Mouse (Mus musculus) thymus, adult 2 months (tissue): ENCODE measurements around the gene Tmem211. TPM values are rescaled to one million over a fixed set of nuclear protein-coding genes. Genes with fewer than 3 reads are reported as not detected.

Experiments
- DNase-seq: peaks from one replicate; pipeline ENCODE4 v3.0.0; 2021
- H3K27ac ChIP-seq: fragments of 200-500 bp; 2 replicates; pipeline ENCODE4 v1.5.1; 2012; ENCODE audit warnings: low read length, control low read depth; ENCODE audit not compliant: control insufficient read depth, insufficient read depth
- H3K27me3 ChIP-seq: fragments of 200-500 bp; 2 replicates; pipeline ENCODE4 v1.6.1; 2012; ENCODE audit warnings: mild to moderate bottlenecking, low read length, moderate library complexity, mixed read lengths; ENCODE audit not compliant: control insufficient read depth, insufficient read depth
- H3K36me3 ChIP-seq: fragments of 200-500 bp; 2 replicates; pipeline ENCODE4 v1.6.1; 2012; ENCODE audit warnings: mild to moderate bottlenecking, low read length, moderate library complexity; ENCODE audit not compliant: control insufficient read depth, insufficient read depth
- H3K4me1 ChIP-seq: fragments of 200-500 bp; replicated peaks from 2 replicates; pipeline ENCODE4 v1.6.1; 2012; ENCODE audit warnings: low read length; ENCODE audit not compliant: control insufficient read depth, insufficient read depth
- H3K4me3 ChIP-seq: fragments of 200-500 bp; 2 replicates; pipeline ENCODE4 v1.5.1; 2012; ENCODE audit warnings: mild to moderate bottlenecking, low read length, control low read depth, moderate library complexity; ENCODE audit not compliant: control insufficient read depth, insufficient read depth
- CTCF ChIP-seq: fragments of 200-500 bp; IDR thresholded peaks from 2 replicates; pipeline ENCODE4 v1.5.1; 2012; ENCODE audit warnings: mild to moderate bottlenecking, control low read depth, low read length, moderate library complexity, borderline replicate concordance; ENCODE audit not compliant: control insufficient read depth, poor library complexity, insufficient read depth; ENCODE audit errors: extremely low read depth
- POLR2A ChIP-seq: fragments of 200-500 bp; IDR thresholded peaks from 2 replicates; pipeline ENCODE4 v1.6.1; 2012; ENCODE audit warnings: mild to moderate bottlenecking, low read length, control low read depth, moderate library complexity; ENCODE audit not compliant: control insufficient read depth, poor library complexity, insufficient read depth; ENCODE audit errors: extremely low read depth
- WGBS: fragments of 180-500 bp; shearing (Covaris S2); methylation state at CpG from one replicate; pipeline ENCODE4 v1.1.7; 2018; 5-methylcytosine and 5-hydroxymethylcytosine counted together
- polyA plus RNA-seq: library from polyadenylated mRNA; depleted of rRNA; stranded (reverse); fragments of >200 nt; gene quantifications from 2 replicates; pipeline ENCODE4 v1.2.3, GENCODE M21; 2012

Tmem211 gene
- polyA plus RNA-seq, 1 experiment, result not detected

DNA sequence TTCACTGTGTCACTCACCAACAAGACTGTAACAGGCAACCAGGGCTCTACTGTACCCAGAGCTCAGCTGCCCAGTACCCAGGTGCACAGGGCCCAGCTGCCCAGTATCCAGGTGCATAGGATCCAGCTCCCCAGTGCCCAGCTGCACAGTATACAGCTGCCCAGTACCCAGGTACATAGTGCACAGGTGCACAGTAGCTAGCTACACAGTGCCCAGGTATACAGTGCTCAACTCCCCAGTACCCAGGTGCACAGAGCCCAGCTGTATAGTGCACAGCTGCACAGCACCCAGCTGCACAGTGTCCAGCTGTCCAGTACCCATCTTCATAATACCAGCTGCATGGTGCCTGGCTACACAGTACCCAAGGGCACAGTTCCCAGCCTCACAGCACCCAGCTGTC is 41.5 kb downstream of the Tmem211 start:
- Histone ChIP-seq H3K4me3 (no peak overlapping the region), H3K4me1 (no peaks in the 10 kb centered on the region), H3K27ac (no peak overlapping the region), H3K27me3 (no peaks in the 10 kb centered on the region), H3K36me3 (no peaks in the 10 kb centered on the region)
- TF ChIP-seq POLR2A (no peak), CTCF (no peak)
- no peak for DNase-seq

DNA sequence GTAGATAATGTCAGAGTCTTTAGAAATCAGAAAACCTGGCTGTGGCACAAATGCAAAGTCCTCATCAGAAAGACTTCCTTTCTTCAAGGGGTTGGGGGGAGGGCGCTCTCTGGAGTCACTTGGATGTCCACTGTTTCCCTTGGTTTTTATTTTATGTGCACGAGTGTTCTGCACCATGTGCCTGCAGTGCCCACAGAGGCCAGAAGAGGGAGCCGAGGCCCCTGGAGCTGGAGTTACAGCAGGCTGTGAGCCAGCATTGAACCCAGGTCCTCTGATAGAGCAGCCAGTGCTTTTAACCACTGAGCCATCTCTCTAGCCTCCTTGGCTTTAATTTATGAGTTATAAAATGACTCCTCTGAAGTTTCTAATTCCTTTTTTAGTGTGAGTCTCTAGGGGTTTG is 43.3 kb downstream of the Tmem211 start:
- DNase-seq, result no peak
- Histone ChIP-seq H3K27ac (no peak overlapping the region), H3K4me3 (no peak overlapping the region), H3K27me3 (no peaks in the 10 kb centered on the region), H3K4me1 (no peaks in the 10 kb centered on the region), H3K36me3 (no peaks in the 10 kb centered on the region)
- no peak for TF ChIP-seq CTCF
- TF ChIP-seq POLR2A, result no peak
- 88% methylated on average over 3 of the region's 3 CpGs for WGBS

DNA sequence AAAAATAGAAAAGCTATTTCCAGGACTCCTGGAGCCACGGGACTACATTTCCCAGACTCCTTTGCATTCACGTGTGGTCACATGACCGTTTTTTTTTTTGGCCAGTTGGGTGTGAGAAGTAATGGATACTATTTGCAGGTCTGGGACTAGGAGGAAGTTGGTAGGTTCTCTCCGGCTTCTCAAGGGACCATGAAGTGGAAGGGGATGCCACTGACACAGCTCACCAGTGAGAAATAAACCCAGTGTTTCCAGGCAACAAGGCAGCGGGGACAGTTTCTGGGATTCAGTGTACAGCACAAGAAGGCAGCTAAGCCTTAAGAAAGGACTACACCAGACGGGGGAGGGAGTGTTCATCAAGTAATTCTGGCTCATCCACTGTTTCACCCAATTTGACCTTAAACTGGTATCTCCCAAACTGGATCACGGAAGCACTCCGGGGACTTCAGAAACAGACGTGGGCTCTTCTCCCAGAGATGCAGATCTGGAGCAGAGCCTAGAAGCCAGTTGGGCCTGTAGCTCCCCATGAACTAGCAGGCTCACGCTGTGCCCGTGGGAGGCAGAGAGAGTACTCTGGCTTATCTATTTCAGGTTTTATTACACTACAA is 44.6 kb downstream of the Tmem211 start:
- no peak overlapping the region for H3K4me3 ChIP-seq
- no peak for TF ChIP-seq CTCF
- no peak for TF ChIP-seq POLR2A
- WGBS, result 87% methylated on average over 11 of the region's 11 CpGs

DNA sequence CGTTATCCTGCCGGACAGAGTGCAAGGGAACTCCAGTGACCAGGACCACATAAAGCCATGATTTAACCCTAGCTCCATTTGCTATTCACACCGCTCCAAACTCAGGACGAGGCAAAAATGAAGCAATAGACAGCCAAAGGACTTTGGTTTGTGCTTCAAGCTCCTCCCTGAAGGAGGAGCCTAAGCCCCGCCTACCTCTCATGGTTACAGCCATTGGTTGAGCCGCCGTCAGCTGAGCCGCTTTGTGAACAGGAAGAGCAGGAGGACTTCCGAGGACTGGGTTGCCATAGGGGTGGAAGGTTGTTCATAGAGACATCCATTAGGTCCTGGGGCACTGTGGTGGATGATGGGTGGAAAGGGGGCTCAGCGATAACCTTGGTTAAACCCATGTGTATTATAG is 49.1 kb downstream of the Tmem211 start:
- no peaks in the 10 kb centered on the region for H3K4me1 ChIP-seq
- no peak for DNase-seq
- H3K27me3 ChIP-seq, result no peaks in the 10 kb centered on the region
- 94% methylated on average over 10 of the region's 10 CpGs for WGBS
- no peaks in the 10 kb centered on the region for H3K36me3 ChIP-seq
- TF ChIP-seq CTCF (no peak), POLR2A (no peak)
- no peak overlapping the region for H3K4me3 ChIP-seq
- no peak overlapping the region for H3K27ac ChIP-seq

More for the DNA sequence above, 44.6 kb downstream of the Tmem211 start:
- no peak for DNase-seq
- H3K4me1 ChIP-seq, result no peaks in the 10 kb centered on the region
- no peaks in the 10 kb centered on the region for H3K36me3 ChIP-seq
- H3K27ac ChIP-seq, result no peak overlapping the region
- no peaks in the 10 kb centered on the region for H3K27me3 ChIP-seq

DNA sequence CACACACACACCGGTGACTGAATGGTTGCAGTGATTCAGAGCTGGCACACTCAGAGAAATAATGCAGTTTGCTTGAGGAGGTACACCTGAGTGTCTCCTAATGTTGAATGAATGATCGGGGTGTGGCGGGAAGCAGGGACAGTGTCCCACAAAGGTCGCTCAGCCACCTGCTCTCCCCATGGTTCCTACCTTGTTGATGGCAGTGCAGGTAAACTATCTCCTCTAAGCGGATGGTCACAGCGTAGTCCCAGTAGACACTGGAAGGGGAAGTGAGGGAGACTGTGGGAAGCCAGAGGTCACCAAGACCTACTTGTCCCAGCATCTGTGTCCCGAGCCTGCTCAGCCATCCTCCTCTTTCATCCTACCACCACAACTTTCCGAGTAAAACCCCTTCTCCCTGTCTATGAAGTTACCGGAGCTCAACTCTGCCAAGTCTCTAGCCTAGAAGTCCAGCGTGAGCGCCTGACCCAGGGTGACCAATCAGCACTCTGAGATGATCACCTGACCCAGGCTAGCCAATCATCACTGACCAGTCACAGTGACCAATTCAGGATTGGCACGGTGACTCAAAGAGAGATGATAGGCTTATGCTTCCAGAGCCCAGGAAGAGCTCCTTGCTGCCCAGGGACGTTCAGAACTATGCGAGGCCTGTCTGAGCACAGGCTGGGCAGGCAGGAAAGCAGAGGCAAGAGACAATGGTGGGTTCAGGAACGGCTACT is 53.6 kb downstream of the Tmem211 start:
- 89% methylated on average over 15 of the region's 15 CpGs for WGBS
- Histone ChIP-seq H3K4me1 (no peaks in the 10 kb centered on the region), H3K36me3 (no peaks in the 10 kb centered on the region), H3K4me3 (no peak overlapping the region), H3K27me3 (no peaks in the 10 kb centered on the region), H3K27ac (no peak overlapping the region)
- TF ChIP-seq POLR2A, result no peak
- TF ChIP-seq CTCF, result no peak
- no peak for DNase-seq

DNA sequence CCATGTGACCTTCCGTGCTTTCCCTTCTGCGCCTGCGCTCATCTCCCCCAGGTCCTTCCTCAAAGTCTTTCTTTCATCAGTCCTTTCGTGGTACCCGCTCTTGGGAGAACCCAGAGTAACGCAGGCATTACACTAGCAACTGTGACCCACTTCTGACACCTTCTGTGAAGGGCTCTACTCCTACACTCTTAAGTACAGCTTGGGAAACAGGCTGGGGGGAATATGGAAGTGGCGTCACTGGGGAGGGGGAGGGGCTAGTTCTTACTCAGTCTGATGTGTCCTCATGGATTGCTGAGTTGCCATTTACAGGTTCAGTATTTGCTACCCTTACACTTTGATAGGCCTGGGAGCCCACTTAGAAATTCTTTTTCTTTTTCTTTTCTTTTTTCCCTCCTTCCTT is 54.8 kb downstream of the Tmem211 start:
- H3K36me3 ChIP-seq, result no peaks in the 10 kb centered on the region
- H3K27ac ChIP-seq, result no peak overlapping the region
- TF ChIP-seq POLR2A (no peak), CTCF (no peak)
- no peak overlapping the region for H3K4me3 ChIP-seq
- no peaks in the 10 kb centered on the region for H3K4me1 ChIP-seq
- no peaks in the 10 kb centered on the region for H3K27me3 ChIP-seq
- no peak for DNase-seq
- WGBS, result 94% methylated on average over 7 of the region's 7 CpGs
